Mouse (Mus musculus): ENCODE results near the gene Hps1.

Hps1 gene

DNA sequence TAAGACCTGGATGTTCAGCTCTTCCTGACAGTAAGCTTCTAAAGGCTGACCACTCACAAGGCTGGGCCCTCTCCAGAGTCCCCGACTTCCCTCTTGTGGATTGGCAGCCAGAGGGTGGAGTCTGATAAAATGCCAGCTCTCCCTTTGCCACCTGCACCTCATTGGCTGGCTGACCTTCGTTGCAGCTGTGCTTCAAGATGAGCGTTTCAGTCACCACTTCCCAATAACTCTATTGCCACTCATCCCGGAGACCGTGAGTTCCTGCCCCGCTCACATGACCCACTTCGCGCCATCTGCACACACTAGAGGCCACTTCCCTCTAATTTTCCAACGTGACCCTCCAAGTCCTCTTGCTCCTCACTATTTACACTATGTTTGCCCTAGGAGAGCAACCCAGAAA lies 66.0 kb downstream of the Hps1 start:
- DNase-seq, result no peak

All from cerebellum, adult 8-10 months (tissue).